Mouse (Mus musculus) frontal cortex, postnatal 25 days (tissue): ENCODE data around the gene Gm9837.

ENCODE experiments used
- DNase-seq, 2 experiments: peaks; one replicate each; pipeline ENCODE4 v3.0.0; 2022; ENCODE audit warnings: low spot score in 2 of 2

Gm9837 gene

GRCm38 (mm10) chr11:53425711-53426255 is 44.5 kb downstream of the Gm9837 start:
- no peak for DNase-seq

- DNase-seq, result no peak
Measured at GRCm38 (mm10) chr11:53425251-53425650, 45.0 kb downstream of the Gm9837 start.

DNA sequence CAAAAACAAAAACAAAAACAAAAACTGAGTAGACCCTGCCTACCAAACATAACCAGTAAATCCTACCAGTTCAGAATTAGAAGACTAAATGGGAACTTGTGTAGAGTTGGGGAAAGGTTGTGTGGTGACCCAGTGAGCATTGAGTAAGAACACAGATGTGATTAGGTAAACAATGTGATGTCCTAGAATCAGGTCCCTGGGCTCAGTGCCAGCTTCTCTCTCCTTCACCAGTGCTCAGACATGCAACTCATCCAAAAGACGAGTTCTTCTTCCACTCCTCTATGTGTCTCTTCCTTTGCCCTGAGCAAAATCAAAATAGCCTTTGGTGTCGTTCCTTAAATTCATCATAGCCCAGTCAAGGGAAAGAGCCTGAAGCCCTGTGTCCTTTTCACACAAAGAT is 45.5 kb downstream of the Gm9837 start:
- DNase-seq, result no peak

GRCm38 (mm10) chr11:53423036-53423435 is 47.2 kb downstream of the Gm9837 start, which contains the start of gene Leap2:
Gene Leap2 (minus strand): TSS chr11:53423170.
- no peak for DNase-seq
